Mouse (Mus musculus) liver, embryonic 13.5 days (tissue): ENCODE results near the gene Nktr. TPM values are rescaled to one million over a fixed set of nuclear protein-coding genes. Genes with fewer than 3 reads are reported as not detected.

Source experiments
- ATAC-seq: fragments of 200-750 bp; cut with Nextera tagmentation; 2 replicates; pipeline ENCODE4 v1.8.0; 2017; ENCODE audit warnings: low read depth, mild to moderate bottlenecking, moderate number of reproducible peaks, moderate library complexity
- DNase-seq: peaks from one replicate; pipeline ENCODE4 v3.0.0; 2022
- H3K27ac ChIP-seq: fragments of 300-500 bp; sonication (generic); 2 replicates; pipeline ENCODE4 v1.5.1; 2015; ENCODE audit warnings: moderate library complexity, mild to moderate bottlenecking, inconsistent platforms
- H3K27me3 ChIP-seq: fragments of 300-500 bp; sonication (generic); 2 replicates; pipeline ENCODE4 v1.6.1; 2015; ENCODE audit warnings: mild to moderate bottlenecking, inconsistent platforms
- H3K36me3 ChIP-seq: fragments of 300-500 bp; sonication (generic); 2 replicates; pipeline ENCODE4 v1.6.1; 2015; ENCODE audit warnings: mild to moderate bottlenecking, inconsistent platforms
- H3K4me1 ChIP-seq: fragments of 300-500 bp; sonication (generic); replicated peaks from 2 replicates; pipeline ENCODE4 v1.6.1; 2015; ENCODE audit warnings: inconsistent platforms
- H3K4me2 ChIP-seq: fragments of 300-500 bp; sonication (generic); 2 replicates; pipeline ENCODE4 v1.6.1; 2015; ENCODE audit warnings: inconsistent platforms, mild to moderate bottlenecking, moderate library complexity
- H3K4me3 ChIP-seq: fragments of 300-500 bp; sonication (generic); replicated peaks from 2 replicates; pipeline ENCODE4 v1.5.1; 2015; ENCODE audit warnings: mild to moderate bottlenecking, inconsistent platforms
- H3K9ac ChIP-seq: fragments of 300-500 bp; sonication (generic); 2 replicates; pipeline ENCODE4 v1.6.1; 2015; ENCODE audit warnings: mild to moderate bottlenecking, inconsistent platforms
- H3K9me3 ChIP-seq: fragments of 300-500 bp; sonication (generic); replicated peaks from 2 replicates; pipeline ENCODE4 v1.6.1; 2016; ENCODE audit warnings: inconsistent platforms
- WGBS: fragments of 180-500 bp; shearing (Covaris S2); methylation state at CpG from one replicate; pipeline ENCODE4 v1.1.7; 2015; ENCODE audit not compliant: insufficient replicate concordance; 5-methylcytosine and 5-hydroxymethylcytosine counted together
- polyA plus RNA-seq: library from polyadenylated mRNA; unstranded; fragments of >200 nt; fragmentation: Nextera tagmentation; extraction: Ambion mirVana; gene quantifications from 2 replicates; pipeline ENCODE4 v1.2.1, GENCODE M21; 2015

Gene Nktr
- polyA plus RNA-seq, 1 experiment from 2014 or later: 29.7 TPM

DNA sequence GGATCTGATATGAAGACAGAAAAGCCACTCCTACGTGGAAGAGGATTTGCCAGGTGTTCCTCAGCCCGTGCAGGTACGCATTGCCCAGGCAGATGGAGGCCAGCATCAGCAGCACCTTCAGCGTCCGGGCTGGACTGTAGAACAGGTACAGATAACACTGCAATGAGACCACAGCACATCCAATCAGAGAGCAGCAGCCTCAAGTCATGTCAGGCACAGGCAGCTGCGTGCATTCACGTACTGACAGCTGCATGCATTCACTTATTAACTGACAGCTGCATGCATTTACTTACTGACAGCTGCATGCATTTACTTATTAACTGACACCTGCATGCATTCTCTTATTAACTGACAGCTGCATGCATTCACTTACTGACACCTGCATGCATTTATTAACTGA is 34.3 kb upstream of the Nktr start:
- Histone ChIP-seq H3K36me3 (peaks cover 16% of the 10 kb centered on the region), H3K4me2 (no peak overlapping the region), H3K4me1 (no peaks in the 10 kb centered on the region), H3K4me3 (no peak overlapping the region), H3K27ac (no peak overlapping the region), H3K9me3 (no peaks in the 10 kb centered on the region), H3K27me3 (no peaks in the 10 kb centered on the region), H3K9ac (no peak overlapping the region)
- 70% methylated on average over 7 of the region's 7 CpGs for WGBS
- DNase-seq (no peak), ATAC-seq (no peak)

DNA sequence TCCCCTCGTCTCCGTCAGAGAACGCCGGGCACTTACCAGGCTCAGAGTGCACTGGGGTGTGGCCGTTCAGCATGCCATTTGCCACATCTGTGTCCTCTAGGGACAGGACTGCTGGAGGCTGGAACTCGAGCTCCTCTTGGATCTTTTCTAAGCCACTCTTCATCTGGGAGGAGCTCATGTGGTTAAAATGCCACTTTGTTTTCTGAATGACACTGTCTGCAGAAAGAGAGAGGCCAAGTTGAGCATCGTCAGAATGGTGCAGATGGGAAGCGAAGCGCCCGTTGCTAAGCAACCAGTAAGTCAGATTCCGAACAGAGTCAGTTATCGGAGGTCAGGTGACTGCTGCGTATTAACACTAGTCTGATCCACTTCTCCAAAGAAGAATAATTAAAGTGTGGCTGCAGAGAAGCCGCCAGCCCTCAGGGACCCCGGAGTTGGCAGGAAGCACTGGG is 28.7 kb upstream of the Nktr start:
- Histone ChIP-seq H3K9ac (no peak overlapping the region), H3K4me3 (no peak overlapping the region), H3K27ac (no peak overlapping the region), H3K27me3 (no peaks in the 10 kb centered on the region), H3K4me1 (no peaks in the 10 kb centered on the region), H3K4me2 (no peak overlapping the region), H3K36me3 (peaks cover 5% of the 10 kb centered on the region), H3K9me3 (no peaks in the 10 kb centered on the region)
- DNase-seq (no peak), ATAC-seq (no peak)
- 83% methylated on average over 15 of the region's 15 CpGs for WGBS

DNA sequence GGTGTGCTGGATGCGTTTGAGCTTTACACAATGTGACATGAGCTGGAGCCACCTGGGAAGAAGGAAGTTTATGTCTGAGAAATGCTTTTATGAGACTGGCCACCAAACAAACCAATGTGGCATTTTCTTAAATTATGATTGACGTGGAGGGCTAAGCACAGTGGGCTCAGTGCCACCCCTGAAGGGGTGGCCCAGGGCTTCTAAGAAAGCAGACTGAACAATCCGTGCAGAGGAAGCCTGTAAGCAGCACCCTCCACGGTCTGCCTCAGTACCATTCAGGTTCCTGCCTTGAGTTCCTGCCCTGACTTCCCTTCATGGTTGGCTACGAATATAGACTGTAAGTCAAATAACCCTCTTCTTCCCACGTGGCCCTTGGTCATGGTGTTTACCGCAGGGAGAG is 28.2 kb upstream of the Nktr start:
- H3K27ac ChIP-seq: no peak overlapping the region
- no peak overlapping the region for H3K9ac ChIP-seq
- DNase-seq (no peak), ATAC-seq (no peak)
- peaks cover 4% of the 10 kb centered on the region for H3K36me3 ChIP-seq
- 72% methylated on average over 7 of the region's 7 CpGs for WGBS
- H3K27me3 ChIP-seq: no peaks in the 10 kb centered on the region
- H3K9me3 ChIP-seq: no peaks in the 10 kb centered on the region
- H3K4me1 ChIP-seq: no peaks in the 10 kb centered on the region
- H3K4me3 ChIP-seq: no peak overlapping the region
- H3K4me2 ChIP-seq: no peak overlapping the region

DNA sequence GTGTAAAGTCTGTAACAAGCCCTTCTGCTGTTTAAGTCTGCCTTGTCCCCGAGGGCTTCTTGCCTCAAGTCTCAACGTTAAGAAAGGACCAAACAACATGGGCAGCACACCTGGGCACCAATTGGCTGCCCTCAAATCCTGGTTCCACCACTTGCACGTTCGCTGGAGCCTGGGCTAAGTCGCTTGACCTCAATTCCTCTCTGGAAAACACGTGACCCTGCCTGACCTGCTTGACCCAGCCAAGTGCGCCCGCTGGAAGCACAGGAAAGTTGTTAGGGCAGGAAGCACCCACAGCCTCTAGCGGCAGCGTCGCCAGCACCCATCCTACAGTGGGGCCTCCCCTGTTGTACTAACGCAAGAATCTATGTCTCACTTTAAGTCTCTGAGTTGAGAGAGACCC is 24.2 kb upstream of the Nktr start:
- no peak overlapping the region for H3K27ac ChIP-seq
- no peaks in the 10 kb centered on the region for H3K27me3 ChIP-seq
- no peak for ATAC-seq
- H3K4me1 ChIP-seq: no peaks in the 10 kb centered on the region
- no peak overlapping the region for H3K4me3 ChIP-seq
- 68% methylated on average over 12 of the region's 12 CpGs for WGBS
- no peaks in the 10 kb centered on the region; the same call in 1 of the 2 replicates for H3K9me3 ChIP-seq
- DNase-seq: no peak
- H3K9ac ChIP-seq: no peak overlapping the region
- no peak overlapping the region for H3K4me2 ChIP-seq
- H3K36me3 ChIP-seq: no peaks in the 10 kb centered on the region

DNA sequence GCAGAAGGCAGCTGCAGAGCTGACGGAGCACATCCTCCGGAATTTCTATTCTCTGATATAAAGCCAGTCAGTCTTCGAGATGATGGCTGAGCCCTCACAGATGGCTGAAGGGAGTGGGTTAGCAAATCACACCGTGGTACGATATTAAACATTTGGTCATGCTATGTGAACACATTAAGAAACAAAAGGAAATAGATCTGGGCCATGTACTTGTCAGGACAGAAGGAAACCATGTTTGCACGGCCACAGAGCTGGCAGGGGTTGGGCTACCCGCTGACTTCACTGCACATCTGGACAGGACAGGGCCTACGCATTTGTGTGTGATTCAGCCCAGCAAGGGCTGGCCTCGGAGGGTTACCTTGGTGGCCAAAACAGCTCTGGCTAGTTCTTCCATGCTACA is 22.3 kb upstream of the Nktr start:
- no peaks in the 10 kb centered on the region for H3K27me3 ChIP-seq
- no peak overlapping the region for H3K27ac ChIP-seq
- 79% methylated on average over 9 of the region's 9 CpGs for WGBS
- no peaks in the 10 kb centered on the region; the same call in 1 of the 2 replicates for H3K9me3 ChIP-seq
- ATAC-seq: no peak
- H3K4me2 ChIP-seq: no peak overlapping the region
- H3K36me3 ChIP-seq: no peaks in the 10 kb centered on the region
- no peak overlapping the region for H3K9ac ChIP-seq
- no peak overlapping the region for H3K4me3 ChIP-seq
- no peak for DNase-seq
- H3K4me1 ChIP-seq: no peaks in the 10 kb centered on the region

DNA sequence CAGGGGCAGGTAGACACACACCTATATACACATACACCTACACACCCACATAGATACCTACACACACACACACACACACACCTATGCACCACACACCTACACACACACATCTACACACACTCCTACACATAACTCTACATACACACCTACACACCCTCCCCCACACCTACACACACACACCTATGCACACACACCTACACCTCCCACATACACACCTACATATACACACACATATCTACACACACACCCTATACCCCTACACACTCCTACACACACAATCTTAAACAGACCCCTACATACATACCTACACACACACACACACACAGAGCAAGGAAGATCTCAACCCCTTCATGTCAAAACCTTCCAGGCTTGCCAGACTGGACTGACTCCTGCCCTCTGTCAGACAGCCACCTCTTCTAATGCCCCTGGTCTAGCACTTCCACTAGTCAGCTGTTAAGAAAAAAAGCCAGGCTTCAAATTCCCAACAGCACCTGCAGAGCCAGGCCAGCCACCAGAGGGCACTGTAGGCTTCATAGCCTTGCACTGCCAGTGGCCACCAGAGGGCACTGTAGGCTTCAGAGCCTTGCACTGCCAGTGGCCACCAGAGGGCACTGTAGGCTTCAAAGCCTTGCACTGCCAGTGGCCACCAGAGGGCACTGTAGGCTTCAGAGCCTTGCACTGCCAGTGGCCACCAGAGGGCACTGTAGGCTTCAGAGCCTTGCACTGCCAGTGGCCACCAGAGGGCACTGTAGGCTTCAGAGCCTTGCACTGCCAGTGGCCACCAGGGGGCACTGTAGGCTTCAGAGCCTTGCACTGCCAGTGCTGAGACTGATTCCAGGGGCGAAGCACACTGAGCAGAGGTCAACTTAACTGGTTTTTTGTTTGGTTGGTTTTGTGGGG is 21.6 kb upstream of the Nktr start:
- Histone ChIP-seq H3K9ac (no peak overlapping the region), H3K27me3 (no peaks in the 10 kb centered on the region), H3K36me3 (no peaks in the 10 kb centered on the region), H3K4me3 (no peak overlapping the region), H3K27ac (no peak overlapping the region), H3K4me1 (no peaks in the 10 kb centered on the region), H3K4me2 (no peak overlapping the region), H3K9me3 (no peaks in the 10 kb centered on the region; the same call in 1 of the 2 replicates)
- DNase-seq (no peak), ATAC-seq (0 out of 2 replicates have a peak, but pooled peaks have one; percentile 34)
- WGBS: 92% methylated on average over 1 of the region's 1 CpGs

DNA sequence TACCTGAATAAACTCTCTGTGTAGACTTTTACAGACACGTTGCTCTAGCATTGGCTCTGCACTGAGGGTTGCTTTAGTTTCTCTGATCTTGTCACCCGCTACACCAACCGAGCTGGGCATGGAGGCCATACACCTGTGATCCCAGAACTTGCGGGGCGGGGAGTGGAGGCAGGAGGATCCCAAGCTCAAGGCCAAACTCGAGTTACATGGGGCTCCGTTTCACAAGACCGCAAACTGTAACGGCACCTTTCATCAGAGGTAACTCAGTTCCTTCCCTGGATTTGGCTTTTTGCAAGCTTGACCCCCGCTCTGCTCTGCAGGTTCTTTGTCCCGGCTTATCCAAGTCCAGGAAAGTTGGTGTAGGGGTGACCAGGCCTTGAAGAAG is 14.7 kb upstream of the Nktr start:
- no peaks in the 10 kb centered on the region for H3K9me3 ChIP-seq
- 43% methylated on average over 11 of the region's 11 CpGs for WGBS
- H3K4me1 ChIP-seq: peaks cover 52% of the 10 kb centered on the region
- no peaks in the 10 kb centered on the region for H3K36me3 ChIP-seq
- peak overlapping the region; percentile 83 for H3K4me3 ChIP-seq
- peak overlapping the region; percentile 79 for H3K9ac ChIP-seq
- ATAC-seq (no peak), DNase-seq (no peak)
- peak overlapping the region; percentile 96 for H3K27ac ChIP-seq
- H3K27me3 ChIP-seq: no peaks in the 10 kb centered on the region
- H3K4me2 ChIP-seq: peak overlapping the region; percentile 84

DNA sequence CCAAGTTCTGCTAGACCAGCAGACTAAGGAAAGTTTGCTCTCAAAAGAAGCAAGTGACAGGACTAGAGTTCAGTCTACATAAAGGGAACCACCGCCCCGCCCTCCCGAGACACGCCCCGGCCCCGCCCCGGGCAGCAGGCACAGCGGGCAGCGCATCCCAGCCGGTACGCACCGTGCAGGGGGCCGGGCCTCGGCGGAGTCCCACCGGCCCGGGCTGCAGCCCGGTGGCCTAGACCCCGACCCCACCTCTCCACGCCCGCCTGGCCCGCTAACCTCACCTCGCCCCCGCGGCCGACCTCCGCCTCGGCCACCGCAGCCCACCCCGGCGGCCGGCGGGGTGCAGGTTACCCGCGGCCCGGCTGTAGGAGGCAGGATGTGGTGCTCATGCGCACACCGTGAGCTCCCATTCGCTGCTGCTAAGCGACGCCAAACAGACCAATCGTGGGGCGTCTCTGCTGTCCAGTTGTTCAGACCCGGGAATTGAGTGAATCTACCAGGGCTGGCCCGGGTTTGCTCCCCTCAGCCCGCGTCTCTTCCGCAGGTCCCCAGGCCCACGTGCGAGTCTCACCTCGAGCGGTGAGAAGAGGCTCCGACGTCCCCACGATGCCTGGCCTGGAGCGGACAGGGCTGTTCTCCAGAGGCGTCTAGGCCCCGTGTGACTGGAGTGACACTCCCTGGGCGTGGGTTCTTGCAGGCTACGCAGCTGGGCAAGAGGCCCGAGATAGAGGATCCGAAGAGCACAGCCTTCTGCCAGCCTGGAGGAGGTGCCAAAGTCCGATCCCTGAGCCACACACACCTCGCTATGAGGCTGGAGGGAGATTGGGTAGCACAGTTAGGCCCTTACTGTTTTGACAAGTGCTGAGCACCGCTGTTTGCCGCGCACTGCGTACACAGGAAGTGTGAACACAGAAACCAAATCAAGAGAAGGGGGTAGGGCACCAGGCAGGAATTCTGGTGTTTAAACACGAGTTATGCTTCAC is 14.0 kb upstream of the Nktr start, which contains the start of gene Sec22c:
Gene Sec22c, minus strand, starts transcription at position 845 of the 980 bp plus-strand sequence.
- H3K9me3 ChIP-seq: no peaks in the 10 kb centered on the region
- H3K27me3 ChIP-seq: no peaks in the 10 kb centered on the region
- peaks cover 58% of the 10 kb centered on the region for H3K4me1 ChIP-seq
- H3K4me3 ChIP-seq: peak within 1 kb of the TSS; percentile 83
- peak; percentile 94 for ATAC-seq
- under 1% methylated on average over 63 of the region's 69 CpGs for WGBS
- peak; percentile 85 for DNase-seq
- peak within 1 kb of the TSS; percentile 84 for H3K4me2 ChIP-seq
- peak within 1 kb of the TSS; percentile 79 for H3K9ac ChIP-seq
- no peaks in the 10 kb centered on the region for H3K36me3 ChIP-seq
- peak within 1 kb of the TSS; percentile 96 for H3K27ac ChIP-seq

DNA sequence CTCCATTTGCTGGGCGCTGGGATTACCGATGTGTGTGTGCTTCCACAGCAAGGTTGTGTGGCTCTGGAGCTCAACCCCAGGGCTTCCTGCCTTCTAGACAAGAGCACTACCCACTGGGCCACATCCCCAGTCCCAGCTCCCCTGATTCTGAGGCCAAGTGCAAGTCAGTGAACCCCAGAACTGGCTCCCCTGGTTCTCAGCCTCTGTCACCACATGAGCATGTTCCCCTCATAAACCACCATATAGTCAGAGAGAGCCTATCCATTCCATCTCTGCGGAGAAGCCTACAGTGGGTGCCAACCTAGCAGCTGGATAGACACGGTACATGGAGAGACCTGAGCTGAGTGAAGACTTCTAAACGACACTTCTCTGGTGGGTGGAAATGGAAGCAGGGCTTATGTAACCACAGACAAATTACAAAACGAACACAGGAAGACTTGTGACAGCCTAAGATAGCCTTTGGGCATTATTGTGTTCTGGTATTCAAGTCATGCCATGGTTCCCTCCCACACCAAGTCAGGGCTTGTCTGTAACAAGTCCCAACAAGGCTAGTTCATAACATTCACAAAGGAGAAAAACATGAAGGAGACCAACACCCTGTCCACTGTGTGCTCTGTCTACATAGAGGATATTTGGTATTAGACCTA is 12.8 kb upstream of the Nktr start:
- H3K9me3 ChIP-seq: no peaks in the 10 kb centered on the region
- ATAC-seq (no peak), DNase-seq (no peak)
- H3K27me3 ChIP-seq: no peaks in the 10 kb centered on the region
- H3K36me3 ChIP-seq: no peaks in the 10 kb centered on the region
- H3K4me3 ChIP-seq: peak overlapping the region; percentile 83
- peak overlapping the region; percentile 84 for H3K4me2 ChIP-seq
- H3K27ac ChIP-seq: peak overlapping the region; percentile 96
- H3K9ac ChIP-seq: peak overlapping the region; percentile 79
- H3K4me1 ChIP-seq: peaks cover 63% of the 10 kb centered on the region
- WGBS: 61% methylated on average over 6 of the region's 6 CpGs

DNA sequence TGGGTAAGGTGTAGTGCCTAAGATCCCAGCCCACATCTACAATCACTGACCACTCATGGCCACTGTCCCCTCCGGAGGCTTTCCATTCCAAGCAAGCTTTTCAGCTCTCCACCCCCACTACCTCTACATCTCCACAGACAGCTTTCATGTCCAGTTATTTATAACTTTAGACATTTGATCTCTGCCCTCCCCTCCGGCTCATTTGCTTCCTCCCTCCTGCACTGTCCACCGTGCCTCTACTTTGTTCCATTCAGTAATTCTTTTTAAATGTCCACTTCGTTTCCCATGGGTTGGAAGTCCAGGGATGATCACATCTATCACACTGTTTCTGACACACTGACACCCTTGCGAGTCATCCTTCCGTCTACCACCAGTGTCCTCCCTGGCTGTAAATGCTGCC is 11.2 kb upstream of the Nktr start:
- H3K27ac ChIP-seq: no peak overlapping the region
- peaks cover 75% of the 10 kb centered on the region for H3K4me1 ChIP-seq
- H3K9ac ChIP-seq: 0 out of 2 replicates have a peak overlapping the region, but pooled peaks have one; percentile 13
- H3K36me3 ChIP-seq: peaks cover 8% of the 10 kb centered on the region
- no peaks in the 10 kb centered on the region for H3K27me3 ChIP-seq
- ATAC-seq (no peak), DNase-seq (no peak)
- no peaks in the 10 kb centered on the region for H3K9me3 ChIP-seq
- H3K4me2 ChIP-seq: no peak overlapping the region
- WGBS: 56% methylated on average over 6 of the region's 6 CpGs
- no peak overlapping the region for H3K4me3 ChIP-seq
